Mouse (Mus musculus) brown adipose tissue, adult 24 weeks (tissue): ENCODE measurements around the gene Serpinb9. TPM values are rescaled to one million over a fixed set of nuclear protein-coding genes. Genes with fewer than 3 reads are reported as not detected.
"Not testable (repeated sequence)": the region's sequence is repeated elsewhere in the genome, so short reads cannot be mapped to it uniquely, and the experiment has no call there.

Source experiments
- H3K27ac ChIP-seq: fragments of 200-500 bp; replicated peaks from 2 replicates; pipeline ENCODE4 v1.5.1; 2012; ENCODE audit warnings: low read depth, mild to moderate bottlenecking, low read length
- H3K4me1 ChIP-seq: fragments of 200-500 bp; 2 replicates; pipeline ENCODE4 v1.6.1; 2012; ENCODE audit warnings: low read length, mixed read lengths; ENCODE audit not compliant: control insufficient read depth, insufficient read depth, insufficient read length
- H3K4me3 ChIP-seq: fragments of 200-500 bp; 2 replicates; pipeline ENCODE4 v1.5.1; 2012; ENCODE audit warnings: low read depth, mild to moderate bottlenecking, low read length, moderate library complexity; ENCODE audit not compliant: insufficient read depth
- polyA plus RNA-seq: library from polyadenylated mRNA; stranded (reverse); fragments of >200 nt; gene quantifications from 2 replicates; pipeline ENCODE4 v1.2.4, GENCODE M21; 2012; ENCODE audit not compliant: missing spikeins, insufficient read depth, insufficient read length

Gene Serpinb9
- 6.1 and 9.8 TPM in 2 replicates for polyA plus RNA-seq

- Histone ChIP-seq H3K4me3 (peak within 1 kb of the TSS; percentile 59), H3K27ac (peak within 1 kb of the TSS; percentile 95), H3K4me1 (peaks cover 5% of the 10 kb centered on the region; the same call in 1 of the 2 replicates)
Measured at GRCm38 (mm10) chr13:33002950-33003349, at the start of gene Serpinb9. Serpinb9 (plus strand) TSS chr13:33003250.

GRCm38 (mm10) chr13:32956537-32956936, 46.5 kb upstream of the Serpinb9 start:
- H3K27ac ChIP-seq, result no peak overlapping the region
- H3K4me1 ChIP-seq, result no peaks in the 10 kb centered on the region
- no peak overlapping the region for H3K4me3 ChIP-seq

- Histone ChIP-seq H3K27ac (no peak overlapping the region), H3K4me3 (no peak overlapping the region), H3K4me1 (no peaks in the 10 kb centered on the region)
Measured at GRCm38 (mm10) chr13:32957917-32958316, 45.1 kb upstream of the Serpinb9 start.

DNA sequence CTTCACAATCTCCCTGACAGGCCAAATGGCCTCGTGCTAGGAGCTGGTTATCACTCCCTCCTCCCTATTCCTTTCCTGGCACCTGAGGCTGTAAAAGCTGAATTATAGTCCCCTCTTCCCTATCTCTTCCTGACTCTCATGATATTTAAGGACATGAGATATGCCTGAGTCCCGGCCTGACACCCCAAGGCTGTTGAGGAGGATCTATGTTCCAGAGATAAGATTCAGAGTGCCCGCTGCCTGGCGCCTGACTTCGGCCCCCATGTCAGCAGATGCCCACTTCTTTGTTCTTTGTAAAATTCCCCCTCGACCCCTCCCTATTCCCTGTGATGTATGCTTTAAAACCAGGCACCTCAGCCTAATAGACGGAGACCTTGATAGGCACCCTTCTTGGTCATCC, 44.5 kb upstream of the Serpinb9 start:
- not testable (repeated sequence) for H3K27ac ChIP-seq, H3K4me1 ChIP-seq, H3K4me3 ChIP-seq

- Histone ChIP-seq H3K27ac (no peak overlapping the region), H3K4me1 (no peaks in the 10 kb centered on the region), H3K4me3 (no peak overlapping the region)
Measured at GRCm38 (mm10) chr13:32963990-32964753, 38.9 kb upstream of the Serpinb9 start.

DNA sequence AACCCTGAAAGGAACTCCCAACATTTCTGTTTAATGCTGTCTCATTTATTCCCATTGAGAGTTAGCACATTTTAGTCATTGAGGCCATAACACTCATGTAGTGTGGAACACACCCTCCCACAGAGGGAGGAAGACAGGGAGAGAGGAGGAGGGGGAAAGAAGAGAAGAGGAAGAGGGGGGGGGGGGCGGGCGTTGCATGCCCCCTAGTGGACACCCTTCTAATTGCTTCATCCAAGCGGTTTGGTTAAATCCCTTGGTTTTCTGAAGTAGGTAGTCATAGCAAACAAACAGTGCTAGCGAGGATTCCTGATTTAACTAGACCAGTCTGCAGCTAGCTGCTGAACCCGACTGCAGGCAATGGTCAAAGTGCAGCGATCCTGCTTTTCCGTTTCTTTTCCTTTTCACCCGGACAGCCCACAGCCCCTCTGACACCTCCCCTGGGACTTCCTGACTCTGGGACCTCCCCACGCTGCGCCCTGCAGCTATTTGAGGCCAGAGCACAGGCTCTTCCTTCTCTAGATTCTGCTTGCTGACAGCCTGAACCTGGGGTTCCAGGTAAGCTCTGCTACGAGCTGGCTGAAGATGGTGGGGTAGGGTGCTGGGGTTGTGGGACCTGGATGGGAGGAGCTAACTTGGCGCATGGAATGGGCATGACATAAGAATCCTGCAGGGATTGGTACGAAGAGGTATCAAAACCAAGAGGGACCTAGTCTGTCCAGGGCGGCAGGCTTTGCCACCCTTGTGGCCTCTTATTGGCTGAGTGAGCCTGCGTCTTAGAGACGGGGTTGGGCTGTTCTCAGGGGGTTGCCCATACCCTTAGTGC, 37.9 kb upstream of the Serpinb9 start, which contains the start of gene Serpinb6b:
TSS of gene Serpinb6b (plus strand) at position 221 of the 823 bp plus-strand sequence.
- H3K4me1 ChIP-seq, result no peaks in the 10 kb centered on the region
- H3K4me3 ChIP-seq, result peak within 1 kb of the TSS; percentile 57

DNA sequence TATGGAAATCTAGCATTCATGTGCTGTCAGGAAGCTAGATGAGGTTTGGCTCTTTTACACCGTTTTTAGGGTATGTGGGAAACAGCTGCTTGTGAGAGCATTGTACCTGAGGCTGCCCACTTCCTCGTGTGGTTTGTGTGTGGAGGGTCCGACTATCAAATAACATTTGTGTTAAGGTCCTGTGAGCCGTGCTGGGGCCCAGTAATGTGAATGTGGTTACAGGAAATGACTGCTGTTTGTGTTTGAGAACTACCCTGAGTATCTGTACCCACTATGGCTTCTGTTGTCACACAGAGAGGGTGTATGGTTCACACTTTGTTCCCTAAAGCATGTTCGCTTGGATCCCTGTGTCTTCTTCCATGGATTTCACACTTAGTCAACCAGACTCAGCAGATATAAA, 36.9 kb upstream of the Serpinb9 start:
- H3K4me3 ChIP-seq, result peak overlapping the region; percentile 57
- H3K27ac ChIP-seq, result peak overlapping the region; percentile 14; the same call in 1 of the 2 replicates
- H3K4me1 ChIP-seq, result no peaks in the 10 kb centered on the region

More for the DNA sequence above, 37.9 kb upstream of the Serpinb9 start, which contains the start of gene Serpinb6b:
- H3K27ac ChIP-seq, result peak within 1 kb of the TSS; percentile 14

GRCm38 (mm10) chr13:32967233-32967632, 35.8 kb upstream of the Serpinb9 start:
- no peak overlapping the region for H3K27ac ChIP-seq
- H3K4me1 ChIP-seq, result no peaks in the 10 kb centered on the region
- H3K4me3 ChIP-seq, result no peak overlapping the region

DNA sequence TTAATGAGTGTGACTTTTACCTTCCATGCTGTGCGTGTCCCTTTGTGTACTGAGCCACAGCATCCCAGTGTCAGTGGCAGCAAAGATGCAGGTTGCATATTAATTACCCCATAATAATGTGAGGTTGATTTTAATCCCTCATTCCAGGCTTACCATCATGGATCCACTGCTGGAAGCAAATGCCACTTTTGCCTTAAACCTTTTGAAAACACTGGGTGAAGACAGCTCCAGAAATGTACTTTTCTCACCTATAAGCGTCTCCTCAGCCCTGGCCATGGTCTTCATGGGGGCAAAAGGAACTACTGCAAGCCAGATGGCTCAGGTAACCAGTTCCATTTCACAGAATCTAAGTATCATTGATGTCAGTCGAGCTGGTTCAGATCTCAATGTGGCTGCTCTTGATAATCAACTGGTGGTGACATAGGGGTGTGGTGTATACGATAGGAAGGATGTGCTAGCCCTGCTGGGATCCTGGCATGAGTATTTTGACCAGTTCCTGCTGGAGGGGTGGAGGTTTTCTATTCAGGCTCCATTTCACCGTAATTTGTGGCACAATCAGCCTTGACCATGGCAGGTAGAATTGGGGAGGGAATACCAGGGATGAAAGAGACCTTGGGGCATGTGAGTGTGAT, 34.6 kb upstream of the Serpinb9 start:
- H3K27ac ChIP-seq, result no peak overlapping the region
- no peaks in the 10 kb centered on the region for H3K4me1 ChIP-seq
- H3K4me3 ChIP-seq, result no peak overlapping the region

DNA sequence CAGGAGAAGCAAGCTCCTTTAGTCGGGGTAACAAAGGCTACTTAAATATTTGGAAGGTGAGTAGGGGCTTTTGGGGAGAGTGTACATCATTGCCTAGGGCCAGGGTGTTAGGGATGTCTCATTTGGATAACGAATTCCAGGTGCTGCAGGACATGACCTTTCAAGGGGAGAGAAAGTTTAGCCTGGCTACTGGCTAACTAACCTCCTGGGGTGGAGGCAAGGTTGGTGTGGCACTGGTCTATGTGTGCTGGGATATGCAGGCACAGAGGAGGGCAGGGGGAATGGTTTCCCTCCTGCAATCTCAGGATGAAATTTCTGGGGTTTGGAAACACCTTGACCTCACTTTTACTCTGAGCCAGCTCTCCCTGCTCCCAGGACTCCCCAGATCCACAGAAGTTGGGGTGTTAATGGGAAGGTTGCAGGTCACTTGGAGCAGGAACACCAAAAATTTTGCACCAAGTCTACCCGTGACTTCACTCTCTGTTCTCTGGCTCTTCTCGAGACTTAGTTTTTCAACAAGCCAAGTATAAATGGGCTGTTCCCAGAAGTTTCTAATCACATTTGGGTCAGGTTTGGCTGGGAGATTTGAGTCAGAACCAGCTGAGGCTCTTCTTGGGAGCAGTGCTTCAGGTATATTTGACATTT, 33.9 kb upstream of the Serpinb9 start:
- Histone ChIP-seq H3K4me3 (no peak overlapping the region), H3K27ac (no peak overlapping the region), H3K4me1 (no peaks in the 10 kb centered on the region)

- no peak overlapping the region for H3K4me3 ChIP-seq
- no peak overlapping the region for H3K27ac ChIP-seq
- H3K4me1 ChIP-seq, result no peaks in the 10 kb centered on the region
Measured at GRCm38 (mm10) chr13:32969641-32970040, 33.4 kb upstream of the Serpinb9 start.

GRCm38 (mm10) chr13:32970776-32971175, 32.3 kb upstream of the Serpinb9 start:
- Histone ChIP-seq H3K4me1 (no peaks in the 10 kb centered on the region), H3K4me3 (no peak overlapping the region), H3K27ac (no peak overlapping the region)

- Histone ChIP-seq H3K4me1 (no peaks in the 10 kb centered on the region), H3K4me3 (no peak overlapping the region), H3K27ac (no peak overlapping the region)
Measured at GRCm38 (mm10) chr13:32974268-32974667, 28.8 kb upstream of the Serpinb9 start.

GRCm38 (mm10) chr13:32974889-32975460, 28.1 kb upstream of the Serpinb9 start:
- no peak overlapping the region for H3K4me3 ChIP-seq
- H3K4me1 ChIP-seq, result no peaks in the 10 kb centered on the region
- H3K27ac ChIP-seq, result no peak overlapping the region
